Mouse (Mus musculus) limb, embryonic 10.5 days (tissue): ENCODE measurements around the gene Gxylt1. TPM values are rescaled to one million over a fixed set of nuclear protein-coding genes. Genes with fewer than 3 reads are reported as not detected.

Experiments used
- DNase-seq: peaks from one replicate; pipeline ENCODE4 v3.0.0-alpha.2; 2017; ENCODE audit warnings: low spot score
- H3K27ac ChIP-seq: fragments of 300-500 bp; sonication (generic); 2 replicates; pipeline ENCODE4 v1.5.1; 2016; ENCODE audit warnings: mild to moderate bottlenecking
- H3K27me3 ChIP-seq: fragments of 300-500 bp; sonication (generic); 2 replicates; pipeline ENCODE4 v1.6.1; 2016; ENCODE audit warnings: low read depth, mild to moderate bottlenecking; ENCODE audit not compliant: poor library complexity, severe bottlenecking
- H3K36me3 ChIP-seq: fragments of 300-500 bp; sonication (generic); 2 replicates; pipeline ENCODE4 v1.6.1; 2016; ENCODE audit warnings: mild to moderate bottlenecking, moderate library complexity
- H3K4me1 ChIP-seq: fragments of 300-500 bp; sonication (generic); 2 replicates; pipeline ENCODE4 v1.6.1; 2016
- H3K4me3 ChIP-seq: fragments of 300-500 bp; sonication (generic); 2 replicates; pipeline ENCODE4 v1.5.1; 2016; ENCODE audit warnings: mild to moderate bottlenecking, moderate library complexity
- H3K9me3 ChIP-seq: fragments of 300-500 bp; sonication (generic); replicated peaks from 2 replicates; pipeline ENCODE4 v1.6.1; 2016; ENCODE audit warnings: mild to moderate bottlenecking
- WGBS: fragments of 180-500 bp; shearing (Covaris S2); methylation state at CpG from one replicate; pipeline ENCODE4 v1.1.7; 2016; 5-methylcytosine and 5-hydroxymethylcytosine counted together
- polyA plus RNA-seq: library from polyadenylated mRNA; unstranded; fragments of >200 nt; fragmentation: Nextera tagmentation; extraction: Ambion mirVana; gene quantifications from 2 replicates; pipeline ENCODE4 v1.2.1, GENCODE M21; 2016

Gxylt1 gene
- polyA plus RNA-seq, 1 experiment from 2014 or later, result 21.7 TPM

DNA sequence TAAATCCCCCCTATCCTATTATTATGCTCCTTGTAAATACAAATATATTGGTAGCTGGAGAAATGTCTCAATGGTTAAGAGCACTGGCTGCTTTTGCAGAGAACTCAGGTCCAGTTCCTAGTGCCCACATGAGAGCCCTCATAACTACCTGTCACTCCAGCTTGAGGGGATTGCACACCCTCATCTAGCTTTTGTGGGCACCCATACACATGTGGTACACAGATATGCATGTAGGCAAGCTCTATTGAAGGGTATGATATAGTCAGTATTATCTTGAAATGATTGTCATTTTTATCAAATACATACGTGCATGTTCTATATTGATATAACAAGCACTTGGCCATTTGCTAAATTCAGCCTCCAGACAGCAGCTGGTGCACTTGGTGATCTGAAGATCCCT is 70.1 kb downstream of the Gxylt1 start:
- DNase-seq, result no peak
- Histone ChIP-seq H3K36me3 (no peaks in the 10 kb centered on the region), H3K4me1 (no peaks in the 10 kb centered on the region), H3K27ac (no peak overlapping the region), H3K27me3 (no peaks in the 10 kb centered on the region), H3K9me3 (0 out of 2 replicates have a peak, but pooled peaks cover 2% of the 10 kb centered on the region), H3K4me3 (no peak overlapping the region)
- WGBS, result 98% methylated on average over 1 of the region's 1 CpGs

DNA sequence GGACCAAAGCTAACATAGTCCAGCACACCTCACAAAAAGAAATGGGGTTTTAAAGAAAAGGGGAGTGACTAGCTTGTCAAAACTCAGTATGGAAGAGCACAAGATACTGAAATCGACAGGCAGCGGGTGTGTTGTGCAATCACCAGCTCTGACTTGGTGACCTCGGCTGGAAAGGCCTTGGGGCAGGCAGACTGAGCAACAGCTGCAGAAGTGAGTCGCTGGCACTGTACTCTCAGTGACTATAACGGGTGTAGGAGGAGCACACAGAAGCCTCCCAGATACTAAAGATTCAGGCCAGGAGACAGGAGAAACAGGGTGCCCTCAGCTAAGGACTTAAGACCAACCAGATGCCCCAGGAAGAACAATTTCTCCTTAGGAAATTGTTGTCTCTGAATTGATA is 73.0 kb downstream of the Gxylt1 start:
- H3K27ac ChIP-seq, result no peak overlapping the region
- WGBS, result 75% methylated on average over 5 of the region's 5 CpGs
- no peaks in the 10 kb centered on the region for H3K36me3 ChIP-seq
- H3K27me3 ChIP-seq, result no peaks in the 10 kb centered on the region
- no peak overlapping the region for H3K4me3 ChIP-seq
- H3K9me3 ChIP-seq, result 0 out of 2 replicates have a peak, but pooled peaks cover 2% of the 10 kb centered on the region
- H3K4me1 ChIP-seq, result no peaks in the 10 kb centered on the region
- no peak for DNase-seq

DNA sequence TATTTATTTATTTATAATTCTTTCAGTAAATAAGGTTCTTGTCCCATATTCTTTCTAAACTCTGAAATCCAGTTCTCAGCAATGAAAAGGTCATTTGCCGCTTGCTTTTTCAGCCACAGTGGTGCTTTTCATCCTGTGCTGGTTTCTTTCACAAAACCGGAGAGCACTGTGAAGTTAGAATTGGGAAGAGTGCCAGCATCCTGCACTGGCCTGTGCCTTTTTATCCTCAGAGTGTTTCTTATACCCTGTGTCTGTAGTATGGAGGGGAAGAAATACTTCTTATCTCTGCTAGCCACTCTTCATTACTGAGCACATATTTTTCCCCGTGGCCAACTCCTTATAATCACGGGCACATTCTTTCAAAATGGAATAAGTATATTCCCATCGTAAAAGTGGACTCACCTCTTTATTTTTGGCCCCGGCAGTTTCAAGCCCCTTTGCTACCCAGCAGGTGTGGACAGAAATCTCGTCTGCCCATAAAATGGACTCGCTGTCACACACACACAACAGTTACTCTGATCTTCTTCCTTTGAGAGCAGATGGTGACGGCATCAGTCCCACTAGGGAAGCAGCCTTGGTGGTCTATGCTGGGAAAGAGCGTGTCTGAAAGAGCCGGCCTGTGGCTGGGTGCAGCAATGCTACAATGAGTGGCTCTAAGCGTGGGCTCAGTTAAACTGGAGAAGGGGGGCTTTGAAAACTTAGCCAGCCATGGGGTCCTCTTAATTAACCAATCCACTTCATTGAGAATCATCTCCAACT is 83.4 kb downstream of the Gxylt1 start:
- no peak for DNase-seq
- Histone ChIP-seq H3K27me3 (no peaks in the 10 kb centered on the region), H3K4me3 (no peak overlapping the region), H3K4me1 (no peaks in the 10 kb centered on the region), H3K27ac (no peak overlapping the region), H3K36me3 (no peaks in the 10 kb centered on the region), H3K9me3 (no peaks in the 10 kb centered on the region)
- WGBS, result 86% methylated on average over 12 of the region's 12 CpGs

Other genes with a start within 250 kb of the Gxylt1 start
- gene Yaf2, start 61.8 kb upstream of the Gxylt1 start, polyA plus RNA-seq, result 106 and 128 TPM in 2 replicates
- 154 and 157 TPM in 2 replicates for gene Zcrb1, start 123.2 kb upstream of the Gxylt1 start, polyA plus RNA-seq
- 96.2 and 99.3 TPM in 2 replicates for gene Pphln1, start 123.2 kb upstream of the Gxylt1 start, polyA plus RNA-seq